Mouse (Mus musculus) thymus, postnatal 10 days (tissue): ENCODE measurements around the gene Blvrb.

Experiments used
- DNase-seq, 2 experiments: peaks; one replicate each; pipeline ENCODE4 v3.0.0; 2021; ENCODE audit warnings: low spot score in 2 of 2

Gene Blvrb

DNA sequence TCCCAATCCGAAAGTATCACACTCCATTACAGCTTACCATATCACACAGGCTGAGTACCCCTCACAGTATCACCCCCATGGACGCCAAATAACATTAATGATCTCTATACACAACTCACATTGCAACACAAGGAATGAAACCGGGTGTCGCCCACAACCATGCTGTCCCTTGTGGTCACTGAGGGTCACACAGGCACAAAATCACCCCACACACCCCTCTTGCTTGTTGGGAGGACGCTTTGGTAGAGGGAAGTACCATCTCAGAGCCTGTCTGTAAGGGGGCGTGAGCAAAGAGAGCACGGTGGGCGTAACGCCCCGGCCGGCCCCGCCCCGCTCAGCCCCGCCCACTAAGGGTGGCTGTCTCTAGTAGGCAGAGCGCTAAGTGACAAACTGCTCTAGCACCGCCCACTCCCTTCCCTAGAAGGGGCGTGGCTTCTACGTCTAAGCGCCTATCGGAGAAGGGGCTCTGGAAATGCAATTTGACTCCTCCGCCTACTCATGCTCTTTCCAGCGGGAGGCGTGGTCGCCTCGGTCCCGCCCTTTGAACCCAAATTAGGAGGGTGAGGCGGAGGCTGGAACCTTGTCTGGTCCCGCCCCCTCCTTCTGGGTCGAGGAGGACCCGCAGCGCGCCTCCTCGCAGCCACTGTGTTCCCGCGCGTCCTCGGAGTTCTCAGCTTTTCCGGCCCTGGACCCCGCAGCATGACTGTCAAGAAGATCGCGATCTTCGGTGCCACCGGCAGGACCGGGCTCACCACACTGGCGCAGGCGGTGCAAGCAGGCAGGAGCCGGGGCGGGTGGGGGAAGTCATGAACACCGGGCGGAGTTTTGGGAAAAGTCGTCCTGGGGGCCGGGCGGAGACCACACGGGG, at the start of gene Blvrb, which contains the start of gene Sptbn4:
Blvrb (plus strand) TSS at position 560 of the 868 bp plus-strand sequence.
Sptbn4 (minus strand) TSS at position 268 of the 868 bp plus-strand sequence.
- peak; percentile 95 to 98 for DNase-seq

DNA sequence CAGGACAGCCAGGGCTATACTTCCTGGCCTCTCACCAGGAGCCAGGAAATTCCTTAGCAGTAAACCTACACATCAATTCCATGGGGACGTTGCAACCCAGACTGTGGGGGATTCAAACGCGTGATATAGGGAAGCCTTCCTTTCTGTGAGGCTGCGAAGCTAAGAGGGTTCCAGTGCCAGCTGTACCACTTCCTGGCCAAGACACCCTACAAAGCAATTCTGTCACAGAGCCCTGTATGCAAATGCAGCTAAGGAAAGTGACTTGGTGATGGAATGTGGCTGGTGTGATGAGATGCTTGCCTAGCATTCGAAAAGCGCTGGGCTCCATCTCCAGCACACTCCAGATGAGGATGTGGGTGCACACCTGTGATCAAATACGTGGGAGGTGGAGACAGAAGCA, 47.2 kb upstream of the Blvrb start:
- no peak for DNase-seq

DNA sequence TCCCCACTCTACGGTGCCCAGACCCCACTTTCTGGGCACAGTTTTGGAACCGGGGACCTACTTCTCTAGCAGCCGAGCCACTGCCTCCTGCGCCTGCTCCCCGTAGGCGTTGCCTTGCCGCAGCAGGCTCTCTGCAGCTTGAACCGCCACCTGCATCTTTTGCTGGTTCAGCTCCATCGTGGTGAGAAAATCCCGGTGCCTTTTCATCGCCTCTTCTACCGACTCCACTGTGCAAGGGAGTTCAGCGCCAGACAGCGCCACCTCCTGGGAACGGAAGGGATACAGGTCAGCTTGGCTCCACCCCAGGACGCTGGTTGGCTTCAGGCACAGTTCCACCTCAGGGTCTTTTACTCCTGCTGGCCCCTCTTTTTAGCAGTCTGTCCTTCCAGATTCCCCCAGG, 45.1 kb upstream of the Blvrb start:
- peak; percentile 20 to 57 for DNase-seq

DNA sequence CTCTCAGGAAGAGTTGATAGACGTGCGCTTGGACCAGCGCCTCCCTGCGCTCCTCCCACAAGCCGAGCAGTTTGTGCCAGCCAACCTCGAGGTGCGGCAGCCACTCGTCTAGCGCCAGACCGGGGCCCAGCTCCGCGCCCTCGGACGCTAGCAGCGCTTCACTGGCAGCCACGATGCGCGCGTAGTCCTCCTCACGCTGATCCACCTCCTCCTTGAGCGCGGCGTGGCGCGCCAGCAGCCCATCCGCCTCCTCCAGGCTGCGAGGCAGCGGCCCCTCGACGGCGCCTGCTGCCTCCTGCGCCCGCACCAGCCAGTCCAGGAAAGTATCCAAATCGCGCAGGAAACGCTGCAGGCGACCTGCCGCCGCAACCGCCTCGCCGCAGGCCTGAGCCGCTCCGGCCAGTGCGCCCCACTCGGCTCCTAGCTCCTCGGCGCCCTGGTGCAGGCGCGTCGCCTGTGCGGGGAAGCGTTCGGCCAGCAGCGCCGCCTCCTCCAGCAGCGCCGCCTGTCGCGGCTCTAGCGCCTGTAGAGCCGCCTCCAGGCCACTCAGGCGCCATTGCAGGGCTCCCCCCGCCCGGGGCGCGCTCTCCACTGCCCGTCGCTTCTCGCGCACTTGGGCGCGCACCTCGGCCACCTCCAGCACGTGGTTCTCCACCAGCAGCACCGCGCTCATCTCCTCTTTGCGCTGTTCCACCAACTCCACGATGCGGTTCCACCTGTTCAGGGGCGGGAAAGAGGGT, 43.4 kb upstream of the Blvrb start:
- no peak for DNase-seq

DNA sequence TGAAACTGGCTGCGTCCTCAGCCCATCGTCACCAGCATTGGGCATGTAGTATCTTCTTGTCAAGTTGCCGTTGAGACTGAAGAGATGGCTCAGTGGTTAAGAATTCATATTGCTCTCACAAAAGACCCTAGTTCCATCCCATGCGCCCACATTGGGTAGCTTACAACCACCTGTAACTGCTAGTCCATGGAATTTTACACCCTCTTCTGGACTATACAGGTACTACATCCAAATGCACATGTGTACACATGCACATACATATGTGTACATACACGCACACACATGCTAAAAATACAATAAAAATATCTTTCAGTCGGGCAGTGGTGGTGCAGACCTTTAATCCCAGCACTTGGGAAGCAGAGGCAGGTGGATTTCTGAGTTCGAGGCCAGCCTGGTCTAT, 41.3 kb upstream of the Blvrb start:
- no peak for DNase-seq

DNA sequence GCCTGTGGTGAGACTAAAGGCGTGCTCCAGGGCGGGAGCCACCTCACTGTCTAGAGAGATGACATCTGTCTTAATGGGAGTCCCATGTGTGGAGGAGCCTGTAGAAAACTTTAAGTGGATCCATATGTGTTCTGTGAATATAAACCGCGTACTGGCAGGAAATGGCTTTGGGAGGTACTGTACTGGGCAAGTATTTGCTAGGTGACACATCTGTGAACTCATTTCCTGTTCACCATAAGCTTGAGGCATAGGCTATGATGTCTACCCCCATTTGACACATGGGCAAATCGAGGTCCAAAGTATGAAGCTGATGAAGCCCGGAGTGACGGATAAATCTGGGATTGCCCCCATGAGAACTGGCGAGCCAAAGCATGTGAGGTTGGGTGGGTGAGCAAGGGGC, 40.0 kb upstream of the Blvrb start:
- DNase-seq: no peak

DNA sequence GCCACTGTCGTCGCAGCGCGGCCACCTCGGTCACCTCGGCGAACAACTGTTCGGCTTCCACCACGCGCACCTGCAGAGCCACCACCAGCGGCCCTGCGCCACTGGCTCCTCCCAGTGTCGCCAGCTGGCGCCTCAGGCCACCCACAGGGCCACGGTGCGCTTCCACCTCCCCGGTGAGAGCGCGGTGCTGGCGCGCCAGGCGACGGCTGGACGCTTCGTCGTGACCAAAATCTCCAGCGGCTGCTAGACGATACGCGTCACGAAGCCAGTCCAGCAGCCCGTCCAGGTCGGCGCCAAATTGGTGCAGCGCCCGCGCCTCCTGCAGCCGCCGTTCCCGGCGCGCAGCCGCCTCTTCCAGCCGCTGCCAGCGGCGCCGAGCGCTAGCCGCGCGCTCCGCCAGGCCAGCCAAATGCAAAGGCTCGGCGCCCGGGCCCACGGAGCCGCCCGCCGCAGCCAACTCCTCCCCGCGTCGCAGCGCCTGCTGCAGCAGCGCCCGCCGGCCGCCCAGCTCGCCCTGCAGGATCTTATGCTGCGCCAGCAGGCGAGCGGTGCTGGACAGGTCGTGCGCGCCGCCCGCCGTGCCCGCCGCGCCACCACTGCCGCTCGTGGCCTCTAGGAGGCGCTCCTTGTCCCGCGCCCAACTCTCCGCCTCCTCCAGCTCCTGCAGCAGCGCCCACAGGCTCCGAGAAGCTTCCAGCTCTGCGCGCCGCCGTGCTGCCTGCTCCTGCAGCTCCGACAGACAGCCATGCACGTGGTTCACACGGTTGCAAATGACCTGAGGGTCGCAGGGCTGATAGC, 39.2 kb upstream of the Blvrb start:
- DNase-seq: peak; percentile 9 to 50

DNA sequence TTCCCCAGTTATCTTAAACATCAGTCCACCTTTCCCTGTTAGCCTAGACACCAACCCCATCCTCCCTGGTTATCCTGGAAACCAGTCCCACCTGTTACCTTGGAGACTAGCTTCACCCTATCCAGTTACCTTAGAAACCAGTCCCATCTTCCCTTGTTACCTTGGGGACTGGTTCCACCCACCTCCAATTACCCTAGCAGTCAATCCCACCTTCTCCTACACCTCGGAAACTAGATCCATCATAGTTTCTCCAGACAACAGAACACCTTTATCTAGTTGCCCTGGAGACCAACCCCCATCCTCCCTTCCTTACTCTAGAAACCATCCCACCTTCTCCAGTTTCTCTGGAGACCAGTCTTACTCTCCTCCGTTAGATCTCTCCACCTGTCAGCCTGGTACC, 30.6 kb upstream of the Blvrb start:
- DNase-seq: no peak

DNA sequence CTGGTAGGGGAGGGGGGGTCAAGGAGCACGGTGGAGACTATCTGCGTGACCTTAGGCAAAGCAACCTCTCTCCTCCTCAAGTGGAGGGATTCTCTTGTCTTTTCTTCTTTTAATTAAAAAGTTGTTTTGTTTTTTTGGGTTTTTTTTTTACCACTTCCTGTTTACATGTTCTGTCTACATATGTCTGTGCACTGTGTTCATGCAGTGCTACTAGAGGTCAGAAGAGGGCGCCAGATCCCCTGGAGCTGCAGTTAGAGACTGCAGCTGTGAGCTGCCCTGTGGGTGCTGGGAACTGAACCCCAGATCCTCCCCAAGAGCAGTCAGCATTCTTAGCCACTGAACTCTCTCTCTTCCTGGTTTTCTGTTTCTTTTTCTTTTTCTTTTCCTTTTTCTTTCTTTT, 28.7 kb upstream of the Blvrb start:
- no peak for DNase-seq

DNA sequence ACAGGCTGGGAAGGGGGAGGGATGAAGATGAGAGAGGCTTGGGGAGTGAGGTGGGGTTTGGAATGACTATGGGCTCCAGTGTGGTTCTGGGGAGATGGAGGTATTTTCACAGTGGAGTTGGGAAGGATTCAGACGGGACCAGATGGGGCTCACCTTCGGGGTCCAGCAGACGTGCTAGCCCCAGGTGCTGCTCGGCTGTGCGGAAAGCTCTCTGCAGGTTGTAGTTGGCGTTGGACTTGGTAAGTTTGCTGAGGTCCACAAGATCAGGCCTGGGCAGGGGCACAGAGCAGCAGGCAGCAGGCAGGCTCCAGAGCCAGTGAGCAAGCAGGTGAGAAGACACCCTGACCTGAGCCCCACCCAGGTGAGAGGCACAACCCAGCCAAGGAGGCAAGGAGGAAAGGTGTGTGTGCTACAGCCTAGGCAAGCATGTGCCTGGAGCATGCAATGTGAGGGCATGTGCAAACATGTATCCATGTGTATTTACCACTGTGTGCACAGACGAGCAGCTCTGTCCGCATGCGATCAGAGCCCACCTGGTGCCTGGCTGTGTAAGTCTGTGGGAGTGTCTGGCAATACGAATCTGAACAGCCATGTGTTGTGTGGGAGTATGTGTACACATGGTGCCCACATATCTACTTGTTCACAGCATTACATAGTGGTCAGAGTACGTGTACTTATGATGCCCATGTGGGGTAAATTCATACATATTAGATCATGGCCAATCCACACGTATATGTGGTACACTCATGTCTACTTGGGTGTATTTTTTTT, 24.0 kb upstream of the Blvrb start:
- DNase-seq: no peak

DNA sequence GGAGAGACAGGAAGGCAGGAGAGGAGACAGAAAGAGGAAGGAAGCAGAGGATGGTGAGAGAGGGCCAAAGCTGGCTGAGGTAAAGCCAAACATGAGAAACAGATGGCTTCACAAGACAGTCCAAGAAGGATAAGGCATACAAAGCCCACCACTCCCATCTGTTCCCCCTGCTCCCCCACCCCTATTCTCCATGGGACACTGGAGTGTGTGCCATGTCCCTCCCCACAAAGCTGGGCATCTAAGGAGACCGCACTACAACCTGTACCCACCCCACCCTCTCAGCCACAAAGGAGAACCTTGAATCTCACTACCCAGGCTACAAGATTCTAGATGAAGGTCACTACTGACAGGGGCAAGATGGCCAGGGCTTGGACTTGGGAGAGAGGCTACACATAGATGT, 20.4 kb upstream of the Blvrb start:
- DNase-seq: no peak

DNA sequence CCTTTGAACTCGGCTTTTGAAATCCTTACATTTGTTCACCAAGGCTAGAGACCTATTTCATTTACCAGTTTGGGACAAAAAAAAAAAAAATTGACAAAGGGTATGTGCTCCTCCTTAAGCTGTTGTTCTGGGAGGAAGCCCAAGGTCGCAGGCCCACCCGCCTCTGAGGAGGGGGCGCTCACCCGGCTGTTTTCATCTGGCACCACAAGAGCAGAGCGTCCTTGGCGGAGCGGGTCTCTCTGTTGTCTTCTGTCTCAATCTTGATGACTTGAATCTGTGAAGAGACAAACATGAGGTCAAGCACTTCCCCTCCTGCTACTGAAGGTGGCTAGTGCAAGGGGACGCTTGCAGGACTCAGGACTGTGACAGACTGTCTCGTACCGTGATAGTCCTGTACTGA, 19.8 kb upstream of the Blvrb start:
- DNase-seq: no peak

DNA sequence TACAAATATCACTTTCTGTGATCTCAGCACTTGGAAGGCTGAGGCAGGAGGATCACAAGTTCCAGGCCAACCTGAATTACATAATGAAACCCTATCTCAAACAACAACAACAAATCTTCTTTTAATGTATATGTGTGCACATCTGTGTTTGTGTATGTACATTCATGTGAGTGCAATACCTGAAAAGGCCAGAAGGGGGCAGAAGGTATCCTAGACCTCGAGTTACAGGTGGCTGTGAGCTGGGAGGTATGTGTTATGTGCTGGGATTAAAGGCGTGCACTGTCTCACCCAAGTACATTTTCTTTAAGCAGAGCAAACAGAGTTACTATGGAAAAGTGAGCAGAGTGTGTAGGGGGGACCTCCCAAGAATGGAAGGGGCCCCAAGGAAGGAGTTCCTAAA, 18.6 kb upstream of the Blvrb start:
- DNase-seq: no peak

DNA sequence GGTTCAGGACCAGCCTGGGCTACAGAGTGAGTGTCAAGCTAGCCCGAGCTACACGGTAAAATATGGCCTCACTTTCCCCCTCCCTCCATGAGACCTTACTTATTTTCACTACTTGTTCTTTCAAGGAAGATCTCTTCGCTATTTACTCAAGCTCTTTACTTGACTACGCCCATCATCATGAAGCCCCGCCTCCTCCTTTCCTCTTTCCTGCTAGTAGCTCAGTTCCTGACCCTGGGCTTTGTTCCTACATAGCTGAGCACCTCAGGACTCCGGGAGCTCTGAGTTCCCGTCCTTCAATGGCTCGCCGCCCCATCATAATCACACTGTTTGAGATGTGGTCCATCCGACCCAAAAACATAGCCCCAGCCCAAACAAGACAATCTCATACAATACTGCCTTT, 14.4 kb upstream of the Blvrb start:
- no peak for DNase-seq

DNA sequence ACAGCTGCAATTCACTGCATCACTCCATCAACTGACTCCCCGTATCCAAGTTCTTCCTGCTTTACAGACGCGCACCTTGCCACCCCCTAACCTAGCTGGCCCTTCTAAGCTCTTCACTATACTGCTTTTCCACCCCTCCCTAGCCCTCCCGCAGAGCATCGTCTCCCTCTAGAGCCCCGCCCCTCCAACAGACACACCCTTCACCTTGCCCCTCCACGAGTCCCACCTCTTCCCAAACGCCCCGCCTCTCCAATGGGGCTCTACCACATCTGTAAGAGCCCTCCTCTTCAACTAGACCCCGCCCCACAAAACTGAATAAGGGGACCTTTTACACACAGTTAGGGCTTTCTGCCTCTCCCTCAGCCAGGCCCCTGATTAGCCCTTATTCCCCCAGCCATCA, 14.0 kb upstream of the Blvrb start:
- DNase-seq: no peak

DNA sequence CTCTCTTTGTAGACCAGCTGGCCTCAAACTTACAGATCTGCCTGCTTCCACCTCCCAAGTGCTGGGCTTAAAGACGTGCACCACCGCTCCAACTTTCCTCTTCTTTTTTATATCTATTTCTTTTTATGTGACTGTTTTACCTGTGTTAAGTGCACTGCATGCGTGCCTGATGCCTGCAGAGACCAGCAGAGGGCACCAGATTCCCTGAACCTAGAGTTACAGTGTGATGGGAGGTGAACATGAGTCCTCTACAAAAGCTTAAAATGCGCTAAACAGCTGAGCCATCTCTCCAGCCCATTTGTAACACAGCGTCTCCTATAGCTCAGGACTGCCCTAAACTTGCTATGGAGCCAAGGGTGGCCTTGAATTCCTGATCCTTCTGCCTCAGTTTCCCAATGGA, 10.2 kb upstream of the Blvrb start:
- DNase-seq: peak; percentile 21 to 34

DNA sequence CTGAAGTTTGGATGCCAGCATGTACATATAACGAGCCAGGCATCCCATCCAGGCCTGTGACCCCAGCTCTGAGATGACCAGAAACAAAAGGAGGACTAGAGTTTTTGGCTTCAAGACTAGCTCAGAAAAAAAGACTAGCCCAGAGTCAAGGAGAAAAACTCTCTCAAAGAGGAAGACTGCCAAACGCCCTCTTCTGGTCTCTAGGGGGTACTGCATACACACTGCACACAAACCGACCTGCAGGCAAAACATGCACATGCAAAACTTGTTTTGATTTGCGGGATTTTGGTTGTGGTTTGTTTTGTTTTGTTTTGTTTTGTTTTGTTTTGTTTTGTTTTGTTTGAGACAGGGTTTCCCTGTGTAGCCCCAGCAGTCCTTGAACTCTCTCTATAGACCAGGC, 7.8 kb upstream of the Blvrb start:
- no peak for DNase-seq

DNA sequence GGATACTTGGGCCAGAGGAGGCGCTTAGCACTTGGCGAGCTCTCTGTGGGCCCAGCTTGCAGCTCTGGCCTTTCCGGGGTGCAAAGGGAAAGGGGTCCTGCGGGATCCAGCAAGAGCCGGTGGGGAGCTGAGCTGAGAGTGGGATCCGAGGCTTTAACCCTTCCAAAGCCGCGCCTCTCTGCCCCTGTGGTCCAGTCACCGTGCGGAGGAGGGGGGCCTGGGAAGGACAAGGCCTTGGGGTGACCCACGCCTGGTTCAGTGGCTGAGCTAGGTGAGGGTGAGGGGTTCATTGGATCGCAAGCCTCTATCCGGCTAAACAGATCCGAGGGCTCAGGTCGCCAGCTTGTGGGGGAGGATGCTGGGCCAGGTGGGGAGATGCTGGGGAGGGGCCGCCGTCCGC, 1.7 kb upstream of the Blvrb start:
- DNase-seq: no peak

DNA sequence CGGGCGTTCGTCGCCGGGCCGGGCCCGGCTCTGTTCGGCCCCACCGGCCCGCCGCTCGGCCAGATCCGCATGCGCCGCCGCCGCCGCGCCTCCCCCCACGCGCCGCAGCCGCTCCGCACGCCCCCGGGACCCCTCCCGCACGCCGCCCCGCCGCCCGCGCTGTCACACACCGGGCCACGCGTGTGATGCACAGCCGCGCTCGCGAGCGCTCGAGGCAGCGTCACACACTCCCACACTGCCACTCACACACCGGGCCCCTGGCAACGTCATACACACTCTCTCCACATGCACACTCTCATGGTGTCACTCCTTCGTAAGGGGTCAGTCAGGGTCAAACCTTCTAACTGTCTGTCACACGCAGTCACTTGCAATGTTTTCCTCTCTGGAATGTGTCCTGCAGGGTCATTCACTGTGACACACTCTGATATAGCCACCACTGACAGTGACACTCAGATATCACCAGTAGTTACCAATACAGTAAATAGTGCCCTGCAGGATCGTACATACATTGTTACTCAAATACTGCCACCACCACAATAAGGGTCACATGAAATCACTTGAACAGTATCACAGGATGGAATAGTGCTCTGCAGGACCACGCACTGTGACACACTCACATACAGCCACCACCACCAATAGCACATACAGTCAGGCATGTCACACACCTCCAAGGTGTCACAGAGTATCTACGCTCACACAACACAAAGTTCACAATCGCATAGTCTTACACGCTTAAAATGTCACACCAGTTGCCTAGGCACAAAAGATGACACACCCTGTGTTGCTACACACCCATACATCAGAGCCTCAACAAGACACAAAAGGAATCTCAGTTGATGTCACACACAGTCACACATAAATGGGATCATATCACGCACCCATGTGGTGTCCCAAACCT, 1.0 kb upstream of the Blvrb start:
- DNase-seq: no peak

DNA sequence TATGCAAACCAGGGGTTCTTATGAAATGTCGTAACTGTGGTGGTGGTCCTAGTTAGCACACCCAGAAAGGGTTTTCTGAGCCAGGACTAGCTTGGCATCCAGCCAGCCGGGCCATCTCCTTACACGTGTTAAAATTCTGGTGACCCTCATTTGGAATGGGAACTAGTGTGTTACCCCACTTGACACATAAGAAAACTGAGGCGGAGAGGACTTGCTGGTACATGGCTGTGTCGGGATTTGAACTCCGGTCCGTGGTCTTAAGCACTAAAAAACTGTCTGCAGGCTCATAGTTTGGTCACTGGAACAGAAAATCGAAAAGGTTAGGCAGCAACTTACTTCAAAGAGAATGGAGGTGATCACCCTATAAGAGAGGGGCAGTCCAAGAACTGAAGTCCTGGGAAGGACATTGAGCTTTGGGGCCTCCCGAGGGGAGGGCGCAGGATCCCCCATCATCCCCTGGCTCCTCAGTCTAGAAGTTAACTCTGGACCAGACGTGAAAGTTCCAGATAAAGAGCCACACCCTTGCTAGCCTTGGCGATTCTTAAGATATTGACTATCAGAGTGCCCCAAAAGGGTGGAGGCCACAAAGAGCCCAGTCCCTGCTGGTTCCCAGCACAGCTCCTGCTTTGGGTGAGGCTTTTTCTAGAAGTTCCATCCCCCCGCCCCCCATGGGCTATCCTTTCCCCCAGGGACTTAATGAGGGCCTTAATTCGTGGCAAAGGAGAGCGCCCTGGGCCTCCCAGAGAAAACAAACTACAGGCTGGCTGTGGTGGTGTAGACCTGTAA, 836 bp downstream of the Blvrb start:
- no peak for DNase-seq
